ENCODE assay signal across 20 mouse cellular contexts in genomic region chr5:77073794-77074193, GRCm38 (mm10). TPM values are rescaled to one million over a fixed set of nuclear protein-coding genes. Genes with fewer than 3 reads are reported as not detected.
"Had no signal": no experiment of that assay in that cellular context is flagged by ENCODE, and none has a peak within 500 bp of the region (broad histone marks: within the 10 kb centered on the region; RNA-seq: fewer than 3 reads in every experiment).

No protein-coding gene starts in this region.

- ATAC-seq: midbrain, embryonic 16.5 days had no signal

- H3K27ac ChIP-seq: midbrain, embryonic 10.5 days; midbrain, embryonic 12.5 days; neural tube, embryonic 13.5 days; neural tube, embryonic 15.5 days had no signal

- H3K4me2 ChIP-seq: lung, embryonic 14.5 days; midbrain, embryonic 12.5 days; neural tube, embryonic 13.5 days; neural tube, embryonic 15.5 days had no signal

- H3K4me3 ChIP-seq: midbrain, embryonic 10.5 days; midbrain, embryonic 12.5 days; myocyte; neural tube, embryonic 13.5 days; neural tube, embryonic 15.5 days had no signal

- DNase-seq: lung, adult 18-20 months; lung, embryonic 14.5 days; lung, postnatal 10 days; lung, postnatal 4 days; midbrain, embryonic 14.5 days; retina, postnatal 1 day; right cerebral cortex, adult 18-20 months; right cerebral cortex, postnatal 25 days; right cerebral cortex, postnatal 4 days; spleen, adult 18-20 months; thymus, adult 2 months; thymus, postnatal 25 days; thymus, postnatal 4 days had no signal

- H3K27me3 ChIP-seq: midbrain, embryonic 12.5 days; neural tube, embryonic 13.5 days; neural tube, embryonic 15.5 days had no signal

- H3K4me1 ChIP-seq: midbrain, embryonic 10.5 days; midbrain, embryonic 12.5 days; neural tube, embryonic 13.5 days; neural tube, embryonic 15.5 days had no signal

- H3K9ac ChIP-seq: lung, embryonic 14.5 days; midbrain, embryonic 12.5 days; neural tube, embryonic 13.5 days; neural tube, embryonic 15.5 days had no signal

- H3K9me3 ChIP-seq: neural tube, embryonic 13.5 days; neural tube, embryonic 15.5 days had no signal

- H3K36me3 ChIP-seq: midbrain, embryonic 10.5 days; midbrain, embryonic 12.5 days; neural tube, embryonic 13.5 days; neural tube, embryonic 15.5 days had no signal

RNA-seq across cellular contexts. Expression of gene Hopx, which starts 41.1 kb away (rescaled TPM):
- polyA plus RNA-seq: midbrain, embryonic 12.5 days had no signal

RNA-seq across cellular contexts. Expression of gene Thegl, which starts 58.0 kb away (rescaled TPM):
- polyA plus RNA-seq: midbrain, embryonic 12.5 days; myocyte; thymus, adult 2 months; urinary bladder, adult 2 months had no signal
